Mouse (Mus musculus) E14TG2a.4 (cell line): ENCODE results near the gene Tet2.

ENCODE experiments used
- CTCF ChIP-seq: conservative IDR thresholded peaks from 2 replicates; pipeline ENCODE4 v1.5.1; 2014; ENCODE audit warnings: low read length
- POU5F1 ChIP-seq: IDR thresholded peaks from 2 replicates; pipeline ENCODE4 v1.6.1; 2014; ENCODE audit warnings: low read length, borderline replicate concordance

DNA sequence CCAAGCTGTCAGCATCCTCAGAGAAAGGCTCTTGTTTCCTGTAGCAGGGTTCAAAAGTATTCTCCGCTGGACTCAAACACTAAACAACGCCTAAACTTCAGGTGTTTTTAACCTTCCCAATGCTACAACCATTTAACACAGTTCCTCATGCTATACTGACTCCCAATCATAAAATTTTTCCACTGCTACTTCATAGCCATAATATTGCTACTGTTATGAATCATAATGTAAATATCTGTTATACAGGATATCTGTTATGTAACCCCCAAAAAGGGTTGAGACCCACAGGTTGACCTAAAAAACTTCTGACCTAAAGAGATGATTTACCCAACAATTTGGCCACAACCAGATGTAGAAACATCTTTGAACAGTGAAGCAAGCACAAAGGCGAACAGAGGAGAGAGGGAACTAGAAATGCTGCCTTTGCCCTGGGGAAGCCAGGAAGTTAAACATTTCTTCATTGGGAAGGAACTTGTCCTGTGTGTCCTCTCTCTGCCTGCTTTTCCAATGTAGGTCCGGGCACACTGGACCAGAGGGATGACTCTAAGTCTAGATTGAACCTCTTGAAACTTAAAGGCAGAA, 108.6 kb downstream of the Tet2 start:
- no peak for TF ChIP-seq CTCF
- TF ChIP-seq POU5F1 = no peak
